Mouse (Mus musculus): ENCODE data around the gene Tbc1d22a. TPM values are rescaled to one million over a fixed set of nuclear protein-coding genes. Genes with fewer than 3 reads are reported as not detected.

The Tbc1d22a gene
- total and polyA plus RNA-seq, 2 experiments from 2014 or later: 13.1 to 20.5 TPM

DNA sequence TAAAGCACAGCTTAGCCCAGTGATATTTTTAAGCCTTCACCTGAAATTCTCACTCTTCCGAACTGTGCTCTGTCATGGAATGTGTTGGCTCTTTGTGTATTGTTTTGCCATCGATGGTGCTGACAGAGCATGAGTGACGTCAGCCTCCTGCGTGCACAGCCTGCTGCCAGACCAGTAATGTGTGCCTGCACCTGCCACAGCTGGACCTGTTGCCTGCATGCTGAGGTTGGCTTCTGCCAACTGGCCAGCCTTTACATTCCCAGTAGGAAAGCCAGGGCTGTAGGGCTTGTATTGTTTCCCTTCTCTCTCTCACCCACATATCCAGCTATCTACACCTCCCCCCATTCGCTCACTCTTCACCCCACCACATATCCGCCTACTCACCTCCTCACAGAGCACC, 262.2 kb downstream of the Tbc1d22a start:
- Histone ChIP-seq H3K4me2 (ENCODE audit: low read depth) (no peak overlapping the region), H3K36me3 (ENCODE audit: insufficient read depth) (no peaks in the 10 kb centered on the region), H3K27ac (ENCODE audit: low read depth, low read length) (no peak overlapping the region), H3K9me3 (ENCODE audit: low read length) (no peaks in the 10 kb centered on the region), H3K9ac (no peak overlapping the region), H3K4me3 (ENCODE audit: low read depth, low read length) (no peak overlapping the region), H3K27me3 (ENCODE audit: insufficient read depth, low read length) (no peaks in the 10 kb centered on the region), H3K4me1 (ENCODE audit: insufficient read depth) (no peaks in the 10 kb centered on the region)
- 57% methylated on average over 6 of the region's 6 CpGs for WGBS
- DNase-seq: no peak
- peak; percentile 34; the same call in 1 of the 2 replicates for ATAC-seq
- TF ChIP-seq CTCF (IDR thresholded peaks at IDR 0.05; ENCODE audit: low read depth): no peak

DNA sequence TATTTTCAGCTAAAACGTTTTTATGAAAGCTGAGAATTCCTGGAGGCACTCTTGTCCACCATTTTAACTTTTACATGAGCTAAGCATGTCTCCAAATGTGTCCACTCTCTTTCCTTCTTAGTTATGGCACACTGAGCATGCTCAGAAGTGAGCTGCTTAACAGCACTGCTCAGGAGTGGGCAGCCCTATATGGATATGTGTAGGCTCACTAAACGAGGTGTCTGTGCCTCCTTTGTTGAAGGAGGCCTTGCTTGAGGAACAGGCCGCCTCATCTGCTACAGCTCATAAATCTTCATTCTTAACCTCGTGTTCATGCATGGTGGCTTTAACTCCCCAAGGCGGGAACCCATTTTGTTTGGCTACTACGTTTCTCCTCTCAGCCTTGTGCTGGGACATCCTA, 262.8 kb downstream of the Tbc1d22a start:
- no peak overlapping the region for H3K9ac ChIP-seq
- no peak for ATAC-seq
- H3K4me3 ChIP-seq (ENCODE audit: low read depth, low read length): no peak overlapping the region
- no peaks in the 10 kb centered on the region for H3K27me3 ChIP-seq (ENCODE audit: insufficient read depth, low read length)
- DNase-seq: no peak
- H3K36me3 ChIP-seq (ENCODE audit: insufficient read depth): no peaks in the 10 kb centered on the region
- no peak overlapping the region for H3K27ac ChIP-seq (ENCODE audit: low read depth, low read length)
- no peak for TF ChIP-seq CTCF (IDR thresholded peaks at IDR 0.05; ENCODE audit: low read depth)
- H3K4me2 ChIP-seq (ENCODE audit: low read depth): no peak overlapping the region
- H3K4me1 ChIP-seq (ENCODE audit: insufficient read depth): no peaks in the 10 kb centered on the region
- no peaks in the 10 kb centered on the region for H3K9me3 ChIP-seq (ENCODE audit: low read length)
- 53% methylated on average over 6 of the region's 6 CpGs for WGBS

DNA sequence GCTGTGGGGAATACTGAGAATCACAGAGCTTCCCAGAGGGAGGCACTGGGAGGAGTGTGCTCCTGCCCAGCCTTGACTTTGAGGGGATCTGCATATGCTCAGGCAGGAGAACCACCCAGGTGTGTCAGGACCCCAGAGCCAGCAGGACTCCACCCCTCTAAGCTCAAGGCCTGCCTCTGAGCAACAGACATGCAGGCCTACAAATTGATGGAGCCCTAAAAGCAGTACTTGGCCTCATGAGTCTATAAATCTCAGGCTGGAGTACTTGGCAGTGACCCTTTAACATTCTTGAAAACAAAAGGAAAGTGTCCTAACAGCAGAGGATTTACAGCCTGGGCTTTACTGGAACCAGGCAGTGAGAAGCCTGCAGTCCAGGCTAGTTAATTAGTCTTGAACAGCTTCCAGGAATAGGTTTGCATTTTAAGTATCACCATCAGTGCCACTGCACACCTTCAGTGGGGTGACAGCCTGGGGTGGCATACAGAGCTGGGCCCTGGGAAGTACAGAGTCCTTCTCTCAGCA, 263.3 kb downstream of the Tbc1d22a start:
- no peak for DNase-seq
- Histone ChIP-seq H3K27ac (ENCODE audit: low read depth, low read length) (no peak overlapping the region), H3K9ac (no peak overlapping the region), H3K36me3 (ENCODE audit: insufficient read depth) (no peaks in the 10 kb centered on the region), H3K9me3 (ENCODE audit: low read length) (no peaks in the 10 kb centered on the region), H3K4me1 (ENCODE audit: insufficient read depth) (no peaks in the 10 kb centered on the region), H3K4me3 (ENCODE audit: low read depth, low read length) (no peak overlapping the region), H3K27me3 (ENCODE audit: insufficient read depth, low read length) (no peaks in the 10 kb centered on the region), H3K4me2 (ENCODE audit: low read depth) (no peak overlapping the region)
- ATAC-seq: peak; percentile 25; the same call in 1 of the 2 replicates
- TF ChIP-seq CTCF (IDR thresholded peaks at IDR 0.05; ENCODE audit: low read depth): no peak

DNA sequence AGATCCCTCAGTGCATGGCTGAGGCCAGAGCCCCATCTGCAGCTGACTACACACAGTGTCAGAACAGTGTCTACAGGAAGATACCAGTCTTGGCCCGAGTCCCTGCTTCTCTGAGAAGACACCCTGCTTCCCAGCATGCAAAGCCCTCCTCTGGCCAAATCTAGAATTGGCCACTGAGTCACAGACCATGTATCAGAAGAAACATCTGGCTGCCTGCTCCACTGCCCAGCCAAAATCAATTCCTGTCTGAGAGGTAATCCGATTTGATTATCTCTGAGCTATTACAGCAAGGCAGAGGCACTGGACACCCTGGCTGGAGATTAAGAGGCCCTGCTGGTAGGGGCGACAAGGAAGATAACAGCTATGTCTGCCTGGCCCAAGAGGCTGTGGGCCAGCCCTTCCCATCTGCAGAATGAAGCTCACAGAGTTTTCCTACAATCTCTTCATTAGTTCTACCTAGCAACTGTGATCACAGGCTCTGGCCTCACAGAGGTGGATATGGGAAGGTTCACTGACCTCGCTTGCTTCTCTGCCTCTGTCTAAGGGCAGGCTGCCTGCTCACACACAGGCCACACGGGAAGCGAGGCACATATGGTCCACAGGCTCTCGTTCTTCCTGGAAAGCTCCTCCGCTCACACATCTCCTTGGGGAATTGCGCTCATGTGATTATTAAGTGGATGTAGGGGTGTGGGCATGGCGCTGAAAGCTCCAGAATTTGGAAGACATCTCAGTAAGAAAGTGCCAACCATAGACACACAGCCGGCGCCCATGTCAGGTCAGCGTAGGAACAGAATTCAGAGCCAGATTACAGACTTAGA, 264.6 kb downstream of the Tbc1d22a start:
- Histone ChIP-seq H3K9ac (no peak overlapping the region), H3K27ac (ENCODE audit: low read depth, low read length) (no peak overlapping the region), H3K27me3 (ENCODE audit: insufficient read depth, low read length) (no peaks in the 10 kb centered on the region), H3K4me2 (ENCODE audit: low read depth) (no peak overlapping the region), H3K4me1 (ENCODE audit: insufficient read depth) (no peaks in the 10 kb centered on the region), H3K36me3 (ENCODE audit: insufficient read depth) (no peaks in the 10 kb centered on the region), H3K4me3 (ENCODE audit: low read depth, low read length) (no peak overlapping the region), H3K9me3 (ENCODE audit: low read length) (no peaks in the 10 kb centered on the region)
- no peak for TF ChIP-seq CTCF (IDR thresholded peaks at IDR 0.05; ENCODE audit: low read depth)
- 56% methylated on average over 13 of the region's 13 CpGs for WGBS
- ATAC-seq (no peak), DNase-seq (no peak)

DNA sequence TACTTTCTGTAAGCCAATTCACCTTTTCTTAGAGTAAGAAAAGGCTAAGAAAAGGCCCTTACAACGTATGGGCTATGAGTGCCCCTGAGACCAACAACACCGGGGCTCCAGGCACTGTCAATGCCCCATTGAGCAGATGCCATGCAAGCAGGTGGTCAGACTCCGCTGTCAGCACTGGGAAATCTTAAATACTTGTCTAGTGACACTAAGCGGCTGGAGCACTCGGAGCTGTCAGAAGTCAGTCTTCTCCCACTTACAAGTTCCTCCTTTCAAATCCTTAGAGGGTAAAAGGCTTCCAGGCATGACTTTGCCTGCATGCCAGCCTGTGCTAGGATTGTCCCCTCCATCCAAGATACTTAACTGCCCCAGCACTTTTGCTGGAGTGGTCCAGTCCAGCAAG, 268.1 kb downstream of the Tbc1d22a start:
- Histone ChIP-seq H3K4me2 (ENCODE audit: low read depth) (no peak overlapping the region), H3K4me3 (ENCODE audit: low read depth, low read length) (no peak overlapping the region), H3K9me3 (ENCODE audit: low read length) (no peaks in the 10 kb centered on the region), H3K27me3 (ENCODE audit: insufficient read depth, low read length) (no peaks in the 10 kb centered on the region), H3K9ac (no peak overlapping the region), H3K27ac (ENCODE audit: low read depth, low read length) (no peak overlapping the region), H3K4me1 (ENCODE audit: insufficient read depth) (0 out of 2 replicates have a peak, but pooled peaks cover 2% of the 10 kb centered on the region), H3K36me3 (ENCODE audit: insufficient read depth) (no peaks in the 10 kb centered on the region)
- no peak for TF ChIP-seq CTCF (IDR thresholded peaks at IDR 0.05; ENCODE audit: low read depth)
- no peak for ATAC-seq
- DNase-seq: no peak
- 78% methylated on average over 5 of the region's 5 CpGs for WGBS

DNA sequence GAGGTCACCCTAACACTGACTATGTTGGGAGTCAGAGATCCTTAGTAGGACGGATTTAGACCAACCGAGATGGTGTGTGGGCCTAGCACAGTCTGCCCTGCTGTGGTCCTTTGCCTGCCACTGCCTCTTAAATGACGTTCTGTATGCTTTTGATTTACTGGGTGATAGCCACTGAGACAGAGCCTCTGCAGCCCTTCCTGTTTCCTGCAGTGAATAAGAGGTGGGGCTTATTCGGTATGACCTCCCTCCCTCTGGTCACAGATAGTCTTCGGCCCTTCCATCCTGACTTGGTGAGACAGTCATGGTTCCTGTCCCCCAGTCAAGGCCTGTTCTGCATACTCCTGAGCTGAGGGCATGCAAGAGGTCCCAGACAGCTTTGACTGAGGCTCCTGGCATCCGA, 271.6 kb downstream of the Tbc1d22a start:
- DNase-seq (no peak), ATAC-seq (no peak)
- WGBS: 92% methylated on average over 6 of the region's 6 CpGs
- no peak for TF ChIP-seq CTCF (IDR thresholded peaks at IDR 0.05; ENCODE audit: low read depth)
- H3K9me3 ChIP-seq (ENCODE audit: low read length): no peaks in the 10 kb centered on the region
- H3K27ac ChIP-seq (ENCODE audit: low read depth, low read length): no peak overlapping the region
- H3K9ac ChIP-seq: no peak overlapping the region
- H3K36me3 ChIP-seq (ENCODE audit: insufficient read depth): no peaks in the 10 kb centered on the region
- 0 out of 2 replicates have a peak, but pooled peaks cover 2% of the 10 kb centered on the region for H3K4me1 ChIP-seq (ENCODE audit: insufficient read depth)
- H3K4me2 ChIP-seq (ENCODE audit: low read depth): no peak overlapping the region
- no peak overlapping the region for H3K4me3 ChIP-seq (ENCODE audit: low read depth, low read length)
- H3K27me3 ChIP-seq (ENCODE audit: insufficient read depth, low read length): no peaks in the 10 kb centered on the region

DNA sequence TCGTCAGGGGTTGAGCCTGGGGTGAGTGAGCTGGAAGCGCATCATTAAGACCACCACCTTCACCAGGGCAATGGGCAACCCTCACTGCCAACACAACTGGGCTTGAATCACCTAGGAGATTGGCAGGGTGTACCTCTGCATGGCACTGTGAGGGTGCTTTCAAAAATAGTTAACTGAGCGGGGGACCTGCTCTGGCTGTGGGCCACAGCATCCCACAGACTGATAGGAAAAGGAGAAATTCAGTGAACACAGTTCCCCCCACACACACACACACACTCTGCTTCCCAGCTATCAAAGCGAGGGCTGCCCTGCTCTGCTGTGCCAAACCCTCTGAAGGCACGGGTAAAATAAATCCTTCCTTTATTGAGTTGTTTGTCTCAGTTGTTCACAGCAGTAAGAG, 273.1 kb downstream of the Tbc1d22a start:
- peak; percentile 45 for ATAC-seq
- Histone ChIP-seq H3K4me2 (ENCODE audit: low read depth) (no peak overlapping the region), H3K9me3 (ENCODE audit: low read length) (no peaks in the 10 kb centered on the region), H3K27ac (ENCODE audit: low read depth, low read length) (no peak overlapping the region), H3K9ac (no peak overlapping the region), H3K27me3 (ENCODE audit: insufficient read depth, low read length) (no peaks in the 10 kb centered on the region), H3K4me1 (ENCODE audit: insufficient read depth) (0 out of 2 replicates have a peak, but pooled peaks cover 2% of the 10 kb centered on the region), H3K36me3 (ENCODE audit: insufficient read depth) (no peaks in the 10 kb centered on the region), H3K4me3 (ENCODE audit: low read depth, low read length) (no peak overlapping the region)
- DNase-seq: peak; percentile 17
- no peak for TF ChIP-seq CTCF (IDR thresholded peaks at IDR 0.05; ENCODE audit: low read depth)
- WGBS: 27% methylated on average over 5 of the region's 5 CpGs
